Mouse (Mus musculus) urinary bladder, postnatal 14 days (tissue): Measurements from ENCODE around the gene Clic4.

Experiments
- DNase-seq: peaks from one replicate; pipeline ENCODE4 v3.0.0; 2021; ENCODE audit warnings: low spot score

Gene Clic4

GRCm38 (mm10) chr4:135235546-135235945 lies 37.1 kb downstream of the Clic4 start:
- DNase-seq = no peak

GRCm38 (mm10) chr4:135232563-135232962 lies 40.1 kb downstream of the Clic4 start:
- DNase-seq = no peak

GRCm38 (mm10) chr4:135231543-135231942 lies 41.1 kb downstream of the Clic4 start:
- no peak for DNase-seq

- DNase-seq = no peak
Observed at GRCm38 (mm10) chr4:135231136-135231535, 41.5 kb downstream of the Clic4 start.

- DNase-seq = no peak
Observed at GRCm38 (mm10) chr4:135230661-135231060, 42.0 kb downstream of the Clic4 start.

GRCm38 (mm10) chr4:135229871-135230270 lies 42.7 kb downstream of the Clic4 start:
- no peak for DNase-seq

GRCm38 (mm10) chr4:135228136-135228535 lies 44.5 kb downstream of the Clic4 start:
- DNase-seq = no peak

- DNase-seq = no peak
Observed at GRCm38 (mm10) chr4:135226008-135226667, 46.5 kb downstream of the Clic4 start.

GRCm38 (mm10) chr4:135223808-135224207 lies 48.8 kb downstream of the Clic4 start:
- no peak for DNase-seq

- no peak for DNase-seq
Observed at GRCm38 (mm10) chr4:135221632-135222407, 50.8 kb downstream of the Clic4 start.

GRCm38 (mm10) chr4:135220641-135221040 lies 52.0 kb downstream of the Clic4 start:
- no peak for DNase-seq

GRCm38 (mm10) chr4:135219652-135220051 lies 53.0 kb downstream of the Clic4 start:
- peak; percentile 83 for DNase-seq

GRCm38 (mm10) chr4:135209846-135210245 lies 62.8 kb downstream of the Clic4 start:
- no peak for DNase-seq

GRCm38 (mm10) chr4:135205711-135206600 lies 66.7 kb downstream of the Clic4 start:
- peak; percentile 84 for DNase-seq

- DNase-seq = no peak
Observed at GRCm38 (mm10) chr4:135205254-135205653, 67.4 kb downstream of the Clic4 start.

GRCm38 (mm10) chr4:135204666-135205065 lies 67.9 kb downstream of the Clic4 start:
- DNase-seq = no peak

- DNase-seq = no peak
Observed at GRCm38 (mm10) chr4:135203806-135204560, 68.6 kb downstream of the Clic4 start.

- DNase-seq = peak; percentile 8
Observed at GRCm38 (mm10) chr4:135203279-135203678, 69.3 kb downstream of the Clic4 start.

GRCm38 (mm10) chr4:135201771-135202170 lies 70.8 kb downstream of the Clic4 start:
- no peak for DNase-seq

- DNase-seq = no peak
Observed at GRCm38 (mm10) chr4:135197857-135198256, 74.8 kb downstream of the Clic4 start.

GRCm38 (mm10) chr4:135192841-135193240 lies 79.8 kb downstream of the Clic4 start:
- DNase-seq = no peak

GRCm38 (mm10) chr4:135191604-135192003 lies 81.0 kb downstream of the Clic4 start:
- no peak for DNase-seq
